Mouse (Mus musculus): Measurements from ENCODE around the gene E2f2. TPM values are rescaled to one million over a fixed set of nuclear protein-coding genes. Genes with fewer than 3 reads are reported as not detected.

E2f2 gene
- polyA plus RNA-seq, 1 experiment, result 0.74 TPM

- WGBS, result under 1% methylated on average over 67 of the region's 67 CpGs
- Histone ChIP-seq H3K27me3 (ENCODE audit: control insufficient read depth, insufficient read depth, low read length) (no peaks in the 10 kb centered on the region), H3K27ac (ENCODE audit: insufficient read depth, low read length) (no peak overlapping the region), H3K4me3 (replicated peaks; ENCODE audit: insufficient read depth, low read depth, low read length) (peak overlapping the region; percentile 97), H3K4me1 (ENCODE audit: control insufficient read depth, insufficient read depth, low read length) (no peaks in the 10 kb centered on the region)
- no peak for TF ChIP-seq CTCF (IDR thresholded peaks at IDR 0.05; ENCODE audit: borderline replicate concordance, insufficient read depth, low read depth, low read length)
- TF ChIP-seq POLR2A (IDR thresholded peaks at IDR 0.05; ENCODE audit: borderline replicate concordance, insufficient read depth, low read length), result no peak
- peak; percentile 42 for DNase-seq
Measured at GRCm38 (mm10) chr4:136172542-136173209, 482 bp downstream of the E2f2 start.

- 20% methylated on average over 14 of the region's 14 CpGs for WGBS
Measured at GRCm38 (mm10) chr4:136173210-136173715, 1.1 kb downstream of the E2f2 start.

GRCm38 (mm10) chr4:136174216-136175193, 2.3 kb downstream of the E2f2 start:
- Histone ChIP-seq H3K4me3 (replicated peaks; ENCODE audit: insufficient read depth, low read depth, low read length) (no peak overlapping the region), H3K27ac (ENCODE audit: insufficient read depth, low read length) (no peak overlapping the region), H3K27me3 (ENCODE audit: control insufficient read depth, insufficient read depth, low read length) (no peaks in the 10 kb centered on the region), H3K4me1 (ENCODE audit: control insufficient read depth, insufficient read depth, low read length) (no peaks in the 10 kb centered on the region)
- DNase-seq, result no peak
- 56% methylated on average over 13 of the region's 13 CpGs for WGBS
- no peak for TF ChIP-seq POLR2A (IDR thresholded peaks at IDR 0.05; ENCODE audit: borderline replicate concordance, insufficient read depth, low read length)
- no peak for TF ChIP-seq CTCF (IDR thresholded peaks at IDR 0.05; ENCODE audit: borderline replicate concordance, insufficient read depth, low read depth, low read length)

More at GRCm38 (mm10) chr4:136173210-136173715, 1.1 kb downstream of the E2f2 start:
- DNase-seq, result no peak
- Histone ChIP-seq H3K4me3 (replicated peaks; ENCODE audit: insufficient read depth, low read depth, low read length) (no peak overlapping the region), H3K27ac (ENCODE audit: insufficient read depth, low read length) (no peak overlapping the region), H3K4me1 (ENCODE audit: control insufficient read depth, insufficient read depth, low read length) (no peaks in the 10 kb centered on the region), H3K27me3 (ENCODE audit: control insufficient read depth, insufficient read depth, low read length) (no peaks in the 10 kb centered on the region)
- TF ChIP-seq CTCF (IDR thresholded peaks at IDR 0.05; ENCODE audit: borderline replicate concordance, insufficient read depth, low read depth, low read length) (no peak), POLR2A (IDR thresholded peaks at IDR 0.05; ENCODE audit: borderline replicate concordance, insufficient read depth, low read length) (no peak)

GRCm38 (mm10) chr4:136176022-136176552, 3.9 kb downstream of the E2f2 start:
- TF ChIP-seq POLR2A (IDR thresholded peaks at IDR 0.05; ENCODE audit: borderline replicate concordance, insufficient read depth, low read length), result no peak
- no peak for DNase-seq
- Histone ChIP-seq H3K4me1 (ENCODE audit: control insufficient read depth, insufficient read depth, low read length) (0 out of 2 replicates have a peak, but pooled peaks cover 2% of the 10 kb centered on the region), H3K27ac (ENCODE audit: insufficient read depth, low read length) (no peak overlapping the region), H3K4me3 (replicated peaks; ENCODE audit: insufficient read depth, low read depth, low read length) (no peak overlapping the region), H3K27me3 (ENCODE audit: control insufficient read depth, insufficient read depth, low read length) (no peaks in the 10 kb centered on the region)
- WGBS, result 67% methylated on average over 10 of the region's 10 CpGs

GRCm38 (mm10) chr4:136177244-136177611, 5.0 kb downstream of the E2f2 start:
- DNase-seq, result no peak
- H3K4me3 ChIP-seq (replicated peaks; ENCODE audit: insufficient read depth, low read depth, low read length), result no peak overlapping the region
- 40% methylated on average over 8 of the region's 8 CpGs for WGBS
- H3K4me1 ChIP-seq (ENCODE audit: control insufficient read depth, insufficient read depth, low read length), result 0 out of 2 replicates have a peak, but pooled peaks cover 3% of the 10 kb centered on the region
- H3K27ac ChIP-seq (ENCODE audit: insufficient read depth, low read length), result no peak overlapping the region
- TF ChIP-seq CTCF (IDR thresholded peaks at IDR 0.05; ENCODE audit: borderline replicate concordance, insufficient read depth, low read depth, low read length), result no peak
- no peak for TF ChIP-seq POLR2A (IDR thresholded peaks at IDR 0.05; ENCODE audit: borderline replicate concordance, insufficient read depth, low read length)
- H3K27me3 ChIP-seq (ENCODE audit: control insufficient read depth, insufficient read depth, low read length), result no peaks in the 10 kb centered on the region

GRCm38 (mm10) chr4:136177612-136178474, 5.6 kb downstream of the E2f2 start:
- Histone ChIP-seq H3K4me1 (ENCODE audit: control insufficient read depth, insufficient read depth, low read length) (0 out of 2 replicates have a peak, but pooled peaks cover 3% of the 10 kb centered on the region), H3K4me3 (replicated peaks; ENCODE audit: insufficient read depth, low read depth, low read length) (no peak overlapping the region), H3K27me3 (ENCODE audit: control insufficient read depth, insufficient read depth, low read length) (no peaks in the 10 kb centered on the region), H3K27ac (ENCODE audit: insufficient read depth, low read length) (no peak overlapping the region)
- no peak for DNase-seq
- TF ChIP-seq POLR2A (IDR thresholded peaks at IDR 0.05; ENCODE audit: borderline replicate concordance, insufficient read depth, low read length) (no peak), CTCF (IDR thresholded peaks at IDR 0.05; ENCODE audit: borderline replicate concordance, insufficient read depth, low read depth, low read length) (no peak)
- WGBS, result 43% methylated on average over 11 of the region's 11 CpGs

GRCm38 (mm10) chr4:136178475-136178921, 6.3 kb downstream of the E2f2 start:
- H3K27ac ChIP-seq (ENCODE audit: insufficient read depth, low read length), result no peak overlapping the region
- no peak overlapping the region for H3K4me3 ChIP-seq (replicated peaks; ENCODE audit: insufficient read depth, low read depth, low read length)
- 71% methylated on average over 12 of the region's 12 CpGs for WGBS
- DNase-seq, result no peak
- H3K4me1 ChIP-seq (ENCODE audit: control insufficient read depth, insufficient read depth, low read length), result 0 out of 2 replicates have a peak, but pooled peaks cover 3% of the 10 kb centered on the region
- no peaks in the 10 kb centered on the region for H3K27me3 ChIP-seq (ENCODE audit: control insufficient read depth, insufficient read depth, low read length)
- TF ChIP-seq CTCF (IDR thresholded peaks at IDR 0.05; ENCODE audit: borderline replicate concordance, insufficient read depth, low read depth, low read length) (no peak), POLR2A (IDR thresholded peaks at IDR 0.05; ENCODE audit: borderline replicate concordance, insufficient read depth, low read length) (no peak)

All from cerebellum, adult 2 months (tissue).